9 mouse cellular contexts compared by ENCODE assay signal in genomic region chr3:32398623-32399022, GRCm38 (mm10). TPM values are rescaled to one million over a fixed set of nuclear protein-coding genes. Genes with fewer than 3 reads are reported as not detected.
DNase-seq lines count a peak whose midpoint lies in the region; ATAC-seq lines count a peak whose summit lies in the region.
"Had no signal": no experiment of that assay in that cellular context is flagged by ENCODE, and none has a peak within 500 bp of the region (broad histone marks: within the 10 kb centered on the region; RNA-seq: fewer than 3 reads in every experiment).

No protein-coding gene starts in this region.

- no peak for ATAC-seq in liver, embryonic 11.5 days (replicated peaks; ENCODE audit: low FRiP score)
- no peak for ATAC-seq in neural tube, embryonic 13.5 days (ENCODE audit: low read depth)

- DNase-seq in liver, embryonic 11.5 days (ENCODE audit: low spot score) = no peak
- no peak for DNase-seq in liver
- DNase-seq in forebrain, embryonic 10.5 days (ENCODE audit: extremely low spot score, low spot score) = no peak
- no peak for DNase-seq in limb, embryonic 10.5 days (ENCODE audit: low spot score)
- DNase-seq in urinary bladder, postnatal 25 days (ENCODE audit: low spot score) = no peak
- no peak for DNase-seq in spleen, postnatal 36 days (ENCODE audit: low spot score in 2 of 2)
- no peak for DNase-seq in adrenal gland, adult 18-20 months (ENCODE audit: low spot score in 2 of 2)
- DNase-seq: adrenal gland, adult 2 months had no signal

- H3K36me3 ChIP-seq in liver, embryonic 11.5 days (ENCODE audit: control insufficient read depth, insufficient read depth, low read length) = no peaks in the 10 kb centered on the region
- no peaks in the 10 kb centered on the region for H3K36me3 ChIP-seq in forebrain, embryonic 10.5 days (replicated peaks)
- H3K36me3 ChIP-seq in limb, embryonic 10.5 days = no peaks in the 10 kb centered on the region
- H3K36me3 ChIP-seq in neural tube, embryonic 13.5 days = no peaks in the 10 kb centered on the region

- peak overlapping the region; percentile 77 for H3K4me2 ChIP-seq in liver, embryonic 11.5 days
- H3K4me2 ChIP-seq in neural tube, embryonic 13.5 days = peak overlapping the region; percentile 64

- H3K27me3 ChIP-seq in liver, embryonic 11.5 days (replicated peaks; ENCODE audit: control insufficient read depth, insufficient read depth, low read length) = no peaks in the 10 kb centered on the region
- peaks cover 3% of the 10 kb centered on the region; the same call in 1 of the 2 replicates for H3K27me3 ChIP-seq in forebrain, embryonic 10.5 days (ENCODE audit: poor library complexity, severe bottlenecking)
- H3K27me3 ChIP-seq in limb, embryonic 10.5 days (ENCODE audit: low read depth, poor library complexity, severe bottlenecking) = no peaks in the 10 kb centered on the region
- no peaks in the 10 kb centered on the region for H3K27me3 ChIP-seq in neural tube, embryonic 13.5 days

- H3K4me3 ChIP-seq in liver, embryonic 11.5 days (ENCODE audit: low read depth, low read length) = peak overlapping the region; percentile 22
- peak overlapping the region; percentile 92 for H3K4me3 ChIP-seq in forebrain, embryonic 10.5 days
- H3K4me3 ChIP-seq in limb, embryonic 10.5 days = peak overlapping the region; percentile 89
- H3K4me3 ChIP-seq in neural tube, embryonic 13.5 days = peak overlapping the region; percentile 72

- H3K27ac ChIP-seq in liver, embryonic 11.5 days (ENCODE audit: low read depth, low read length) = no peak overlapping the region
- no peak overlapping the region for H3K27ac ChIP-seq in forebrain, embryonic 10.5 days
- H3K27ac ChIP-seq in limb, embryonic 10.5 days = no peak overlapping the region
- no peak overlapping the region for H3K27ac ChIP-seq in neural tube, embryonic 13.5 days (replicated peaks)

- no peak overlapping the region for H3K9ac ChIP-seq in liver, embryonic 11.5 days (ENCODE audit: low read depth, low read length)
- H3K9ac ChIP-seq in neural tube, embryonic 13.5 days = peak overlapping the region; percentile 97; the same call in 1 of the 2 replicates

- peaks cover 23% of the 10 kb centered on the region for H3K4me1 ChIP-seq in liver, embryonic 11.5 days (replicated peaks; ENCODE audit: control insufficient read depth, insufficient read depth, low read length)
- peaks cover 44% of the 10 kb centered on the region for H3K4me1 ChIP-seq in forebrain, embryonic 10.5 days
- peaks cover 40% of the 10 kb centered on the region for H3K4me1 ChIP-seq in limb, embryonic 10.5 days
- peaks cover 50% of the 10 kb centered on the region for H3K4me1 ChIP-seq in neural tube, embryonic 13.5 days (replicated peaks)

- WGBS in liver, embryonic 11.5 days = 41% methylated on average over 4 of the region's 4 CpGs
- 25% methylated on average over 4 of the region's 4 CpGs for WGBS in forebrain, embryonic 10.5 days
- 35% methylated on average over 4 of the region's 4 CpGs for WGBS in limb, embryonic 10.5 days
- 40% methylated on average over 4 of the region's 4 CpGs for WGBS in neural tube, embryonic 13.5 days

- H3K9me3 ChIP-seq in liver, embryonic 11.5 days (ENCODE audit: control insufficient read depth, low read length) = no peaks in the 10 kb centered on the region
- no peaks in the 10 kb centered on the region for H3K9me3 ChIP-seq in forebrain, embryonic 10.5 days
- H3K9me3 ChIP-seq in limb, embryonic 10.5 days (replicated peaks) = no peaks in the 10 kb centered on the region
- H3K9me3 ChIP-seq in neural tube, embryonic 13.5 days = no peaks in the 10 kb centered on the region

RNA-seq across cellular contexts. Expression of gene Pik3ca, which starts 1.2 kb away (rescaled TPM):
- polyA plus RNA-seq in liver, embryonic 11.5 days (2014; fragmentation: Nextera tagmentation; extraction: Ambion mirVana) = 8.0 and 9.1 TPM in 2 replicates
- 5.0 and 8.0 TPM in 2 replicates for polyA plus RNA-seq in forebrain, embryonic 10.5 days (2016; fragmentation: Nextera tagmentation; extraction: Ambion mirVana)
- polyA plus RNA-seq in limb, embryonic 10.5 days (2016; fragmentation: Nextera tagmentation; extraction: Ambion mirVana) = 8.3 and 8.6 TPM in 2 replicates
- polyA plus RNA-seq in neural tube, embryonic 13.5 days (2015; fragmentation: Nextera tagmentation; extraction: Ambion mirVana) = 11.8 and 14.5 TPM in 2 replicates
- total RNA-seq in adrenal gland, adult 18-20 months (2021) = 10 to 100 TPM; 42.3 to 59.5 TPM

RNA-seq across cellular contexts. Expression of gene Zmat3, which starts 32.8 kb away (rescaled TPM):
- 1.8 and 2.8 TPM in 2 replicates for polyA plus RNA-seq in liver, embryonic 11.5 days (2014; fragmentation: Nextera tagmentation; extraction: Ambion mirVana)
- polyA plus RNA-seq in forebrain, embryonic 10.5 days (2016; fragmentation: Nextera tagmentation; extraction: Ambion mirVana) = 7.5 and 8.2 TPM in 2 replicates
- 4.7 and 5.4 TPM in 2 replicates for polyA plus RNA-seq in limb, embryonic 10.5 days (2016; fragmentation: Nextera tagmentation; extraction: Ambion mirVana)
- 7.5 and 8.1 TPM in 2 replicates for polyA plus RNA-seq in neural tube, embryonic 13.5 days (2015; fragmentation: Nextera tagmentation; extraction: Ambion mirVana)
- total RNA-seq in adrenal gland, adult 18-20 months (2021) = 10 to 100 TPM; 22.2 to 24.0 TPM

Comparison
In these comparisons a context has a peak if more than half of its experiments do, and no peak if none do; other contexts are left out.
1. H3K4me3 ChIP-seq: peak in every context shown above with its lines; median percentile 92 in forebrain, embryonic 10.5 days; 89 in limb, embryonic 10.5 days; 72 in neural tube, embryonic 13.5 days; 22 in liver, embryonic 11.5 days.